Mouse (Mus musculus): ENCODE data around the gene Rpl10a. TPM values are rescaled to one million over a fixed set of nuclear protein-coding genes. Genes with fewer than 3 reads are reported as not detected.
"Not testable (repeated sequence)": the region's sequence is repeated elsewhere in the genome, so short reads cannot be mapped to it uniquely, and the experiment has no call there.

The Rpl10a gene
- total RNA-seq, 2 experiments from 2014 or later, result 359 to 375 TPM

GRCm38 (mm10) chr17:28350466-28351352 lies 22.4 kb downstream of the Rpl10a start, which contains the start of gene Tead3:
Tead3 (minus strand) TSS chr17:28350817.
- peak; percentile 54 for DNase-seq (ENCODE audit: low spot score)
- intact Hi-C loops (cut with DNase I), result no loop called here

GRCm38 (mm10) chr17:28351353-28351890 lies 23.2 kb downstream of the Rpl10a start:
- intact Hi-C loops (cut with DNase I), result no loop called here
- DNase-seq (ENCODE audit: low spot score), result no peak

- intact Hi-C loops (cut with DNase I), result no loop called here
- DNase-seq (ENCODE audit: low spot score), result no peak
Observed at GRCm38 (mm10) chr17:28352018-28352417, 23.7 kb downstream of the Rpl10a start.

- DNase-seq (ENCODE audit: low spot score), result no peak
- intact Hi-C loops (cut with DNase I), result no loop called here
Observed at GRCm38 (mm10) chr17:28355871-28356270, 27.6 kb downstream of the Rpl10a start.

- intact Hi-C loops (cut with DNase I); DNase-seq (ENCODE audit: low spot score): not testable (repeated sequence)
Observed at GRCm38 (mm10) chr17:28358576-28359261, 30.4 kb downstream of the Rpl10a start.

GRCm38 (mm10) chr17:28360531-28361277 lies 32.4 kb downstream of the Rpl10a start:
- intact Hi-C loops (cut with DNase I), result no loop called here
- no peak for DNase-seq (ENCODE audit: low spot score)

GRCm38 (mm10) chr17:28361921-28362652 lies 33.8 kb downstream of the Rpl10a start:
- intact Hi-C loops (cut with DNase I), result no loop called here
- DNase-seq (ENCODE audit: low spot score), result no peak

GRCm38 (mm10) chr17:28362653-28363292 lies 34.5 kb downstream of the Rpl10a start:
- DNase-seq (ENCODE audit: low spot score), result no peak
- intact Hi-C loops (cut with DNase I), result no loop called here

- intact Hi-C loops (cut with DNase I), result no loop called here
- DNase-seq (ENCODE audit: low spot score), result no peak
Observed at GRCm38 (mm10) chr17:28363507-28363906, 35.2 kb downstream of the Rpl10a start.

GRCm38 (mm10) chr17:28365122-28365521 lies 36.9 kb downstream of the Rpl10a start, which contains the start of gene Tulp1:
Tulp1 (minus strand) TSS chr17:28365222.
- no peak for DNase-seq (ENCODE audit: low spot score)
- intact Hi-C loops (cut with DNase I), result loop anchor here (5.0 kb wide), 1 partner anchor 158 kb away; the partner anchor contains the start of gene Def6

GRCm38 (mm10) chr17:28368449-28368848 lies 40.2 kb downstream of the Rpl10a start:
- intact Hi-C loops (cut with DNase I), result loop anchor here (1.0 to 5.0 kb wide), 3 partner anchors 40 to 161 kb away; partner anchors contain the start of genes Def6 and Rpl10a
- DNase-seq (ENCODE audit: low spot score), result peak; percentile 52

GRCm38 (mm10) chr17:28369056-28369455 lies 40.8 kb downstream of the Rpl10a start:
- no peak for DNase-seq (ENCODE audit: low spot score)
- intact Hi-C loops (cut with DNase I), result loop anchor here (2.0 to 5.0 kb wide), 2 partner anchors 144 to 162 kb away; partner anchors contain the start of gene Def6

GRCm38 (mm10) chr17:28371286-28371685 lies 43.0 kb downstream of the Rpl10a start:
- intact Hi-C loops (cut with DNase I), result no loop called here

GRCm38 (mm10) chr17:28371941-28372340 lies 43.7 kb downstream of the Rpl10a start:
- intact Hi-C loops (cut with DNase I), result no loop called here
- no peak for DNase-seq (ENCODE audit: low spot score)

More at GRCm38 (mm10) chr17:28371286-28371685, 43.0 kb downstream of the Rpl10a start:
- no peak for DNase-seq (ENCODE audit: low spot score)

GRCm38 (mm10) chr17:28373821-28374220 lies 45.5 kb downstream of the Rpl10a start:
- intact Hi-C loops (cut with DNase I), result no loop called here
- no peak for DNase-seq (ENCODE audit: low spot score)

- intact Hi-C loops (cut with DNase I), result no loop called here
- DNase-seq (ENCODE audit: low spot score), result no peak
Observed at GRCm38 (mm10) chr17:28374494-28374893, 46.2 kb downstream of the Rpl10a start.

- intact Hi-C loops (cut with DNase I), result no loop called here
Observed at GRCm38 (mm10) chr17:28375592-28376061, 47.4 kb downstream of the Rpl10a start.

GRCm38 (mm10) chr17:28380255-28380654 lies 52.0 kb downstream of the Rpl10a start:
- no peak for DNase-seq (ENCODE audit: low spot score)
- intact Hi-C loops (cut with DNase I), result no loop called here

More at GRCm38 (mm10) chr17:28375592-28376061, 47.4 kb downstream of the Rpl10a start:
- no peak for DNase-seq (ENCODE audit: low spot score)

All from heart, postnatal 25 days (tissue).